Mouse (Mus musculus): ENCODE measurements around the gene Ptgr2.

- TF ChIP-seq CTCF (IDR thresholded peaks at IDR 0.05; ENCODE audit: low read depth, low read length) (no peak), TAL1 (conservative IDR thresholded peaks at IDR 0.05; ENCODE audit: low read depth, low read length) (no peak), GATA1 (IDR thresholded peaks at IDR 0.05; ENCODE audit: borderline replicate concordance, low read length) (no peak), GATA2 (IDR thresholded peaks at IDR 0.05; ENCODE audit: borderline replicate concordance, low read depth, low read length) (no peak)
Observed at GRCm38 (mm10) chr12:84252811-84253210, 32.2 kb upstream of the Ptgr2 start.

Measured in G1E (cell line).